Mouse (Mus musculus) neural tube, embryonic 11.5 days (tissue): ENCODE results near the gene Rfpl4. TPM values are rescaled to one million over a fixed set of nuclear protein-coding genes. Genes with fewer than 3 reads are reported as not detected.

Source experiments
- ATAC-seq: fragments of 200-750 bp; cut with Nextera tagmentation; 2 replicates; pipeline ENCODE4 v1.8.0; 2017; ENCODE audit warnings: moderate number of reproducible peaks, mild to moderate bottlenecking, moderate TSS enrichment, moderate library complexity; ENCODE audit not compliant: insufficient read depth, low FRiP score, low TSS enrichment
- DNase-seq: peaks from one replicate; pipeline ENCODE4 v3.0.0-alpha.2; 2015; ENCODE audit warnings: low spot score
- H3K27ac ChIP-seq: fragments of 300-500 bp; sonication (generic); 2 replicates; pipeline ENCODE4 v1.5.1; 2014; ENCODE audit warnings: low read depth, mild to moderate bottlenecking, low read length
- H3K27me3 ChIP-seq: fragments of 300-500 bp; sonication (generic); 2 replicates; pipeline ENCODE4 v1.6.1; 2014; ENCODE audit warnings: mild to moderate bottlenecking, low read length, mixed read lengths; ENCODE audit not compliant: control insufficient read depth, insufficient read depth
- H3K36me3 ChIP-seq: fragments of 300-500 bp; sonication (generic); 2 replicates; pipeline ENCODE4 v1.6.1; 2014; ENCODE audit warnings: mild to moderate bottlenecking, low read length, moderate library complexity, mixed read lengths; ENCODE audit not compliant: control insufficient read depth, insufficient read depth
- H3K4me1 ChIP-seq: fragments of 300-500 bp; sonication (generic); 2 replicates; pipeline ENCODE4 v1.6.1; 2014; ENCODE audit warnings: low read length, mixed read lengths; ENCODE audit not compliant: control insufficient read depth, insufficient read depth
- H3K4me2 ChIP-seq: fragments of 300-500 bp; sonication (generic); 2 replicates; pipeline ENCODE4 v1.6.1; 2014; ENCODE audit warnings: low read depth, mild to moderate bottlenecking, moderate library complexity
- H3K4me3 ChIP-seq: fragments of 300-500 bp; sonication (generic); 2 replicates; pipeline ENCODE4 v1.5.1; 2014; ENCODE audit warnings: low read depth, low read length
- H3K9ac ChIP-seq: fragments of 300-500 bp; sonication (generic); 2 replicates; pipeline ENCODE4 v1.6.1; 2014; ENCODE audit warnings: mild to moderate bottlenecking, low read length
- H3K9me3 ChIP-seq: fragments of 300-500 bp; sonication (generic); 2 replicates; pipeline ENCODE4 v1.6.1; 2016; ENCODE audit warnings: low read length; ENCODE audit not compliant: control insufficient read depth
- WGBS: fragments of 180-500 bp; shearing (Covaris S2); extraction: QIAGEN DNeasy Blood & Tissue Kit; methylation state at CpG from one replicate; pipeline ENCODE4 v1.1.7; 2014; 5-methylcytosine and 5-hydroxymethylcytosine counted together
- polyA plus RNA-seq: library from polyadenylated mRNA; unstranded; fragments of >200 nt; fragmentation: Nextera tagmentation; extraction: Ambion mirVana; gene quantifications from 2 replicates; pipeline ENCODE4 v1.2.1, GENCODE M21; 2014

Rfpl4 gene
- polyA plus RNA-seq, 1 experiment from 2014 or later: not detected

DNA sequence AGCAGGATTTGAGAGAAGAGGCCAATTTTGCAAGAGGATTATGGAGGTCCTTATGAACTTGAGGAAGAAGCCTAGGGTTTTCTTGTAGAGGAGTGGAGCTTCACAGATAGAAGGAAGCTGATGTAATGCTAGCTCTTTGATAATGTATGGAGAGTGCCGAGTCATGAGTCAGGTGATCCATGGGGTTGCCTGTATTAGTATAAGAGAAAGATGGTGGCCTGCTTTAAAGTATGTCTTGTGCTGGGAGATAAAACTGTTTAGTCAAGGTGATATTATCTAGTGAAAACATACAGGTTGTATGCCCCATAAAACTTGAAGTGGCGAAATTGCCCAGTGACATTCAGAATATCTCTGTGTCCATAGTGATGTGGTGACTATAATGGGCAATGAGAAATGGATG is 39.8 kb downstream of the Rfpl4 start:
- no peaks in the 10 kb centered on the region for H3K27me3 ChIP-seq
- peaks cover 24% of the 10 kb centered on the region for H3K36me3 ChIP-seq
- no peaks in the 10 kb centered on the region for H3K9me3 ChIP-seq
- H3K9ac ChIP-seq: no peak overlapping the region
- H3K4me1 ChIP-seq: peaks cover 12% of the 10 kb centered on the region; the same call in 1 of the 2 replicates
- H3K4me3 ChIP-seq: no peak overlapping the region
- ATAC-seq (no peak), DNase-seq (no peak)
- H3K4me2 ChIP-seq: no peak overlapping the region
- WGBS: 86% methylated on average over 2 of the region's 2 CpGs
- H3K27ac ChIP-seq: no peak overlapping the region

DNA sequence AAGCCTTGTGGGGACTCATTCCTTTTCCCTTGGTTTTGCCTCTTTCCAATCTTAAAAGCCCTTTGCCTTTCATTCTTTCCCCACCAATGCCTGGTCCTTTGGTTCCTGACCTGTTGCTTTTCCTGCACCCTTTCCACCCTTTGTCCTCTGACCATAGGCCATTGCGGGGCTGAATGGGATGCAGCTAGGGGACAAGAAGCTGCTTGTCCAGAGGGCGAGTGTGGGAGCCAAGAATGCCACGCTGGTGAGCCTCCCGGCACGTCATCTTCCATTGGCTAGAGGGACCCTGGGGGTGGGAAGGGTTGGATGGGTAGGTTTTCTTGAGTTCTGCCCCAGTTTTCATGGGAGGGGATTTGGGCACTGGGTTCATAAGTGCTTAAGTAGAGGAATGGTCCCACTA is 41.8 kb downstream of the Rfpl4 start:
- DNase-seq (no peak), ATAC-seq (no peak)
- H3K9ac ChIP-seq: no peak overlapping the region
- H3K9me3 ChIP-seq: no peaks in the 10 kb centered on the region
- no peak overlapping the region for H3K27ac ChIP-seq
- H3K27me3 ChIP-seq: no peaks in the 10 kb centered on the region
- WGBS: 95% methylated on average over 5 of the region's 5 CpGs
- peaks cover 28% of the 10 kb centered on the region for H3K36me3 ChIP-seq
- 0 out of 2 replicates have a peak, but pooled peaks cover 2% of the 10 kb centered on the region for H3K4me1 ChIP-seq
- no peak overlapping the region for H3K4me3 ChIP-seq
- no peak overlapping the region for H3K4me2 ChIP-seq

DNA sequence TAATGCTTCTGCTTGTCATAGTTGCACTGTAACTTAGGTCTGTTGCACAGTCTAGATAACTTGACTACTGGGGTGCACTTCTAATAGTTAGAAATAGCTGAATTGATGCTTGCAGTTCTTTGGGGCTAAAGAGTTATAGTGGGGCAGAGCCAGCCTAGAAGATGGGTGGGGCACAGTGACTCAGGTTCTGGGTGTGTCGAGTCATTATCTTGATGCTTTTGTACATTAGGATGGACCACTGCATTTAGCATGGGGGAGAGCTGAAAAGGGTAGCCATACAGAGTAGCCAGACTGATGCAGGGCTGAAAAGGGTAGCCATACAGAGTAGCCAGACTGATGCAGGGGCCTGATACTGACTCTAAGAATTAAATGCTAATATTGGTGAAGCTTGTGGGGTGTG is 43.2 kb downstream of the Rfpl4 start:
- Histone ChIP-seq H3K27me3 (no peaks in the 10 kb centered on the region), H3K4me1 (no peaks in the 10 kb centered on the region), H3K4me3 (no peak overlapping the region), H3K4me2 (no peak overlapping the region), H3K9me3 (no peaks in the 10 kb centered on the region), H3K9ac (no peak overlapping the region), H3K36me3 (peaks cover 35% of the 10 kb centered on the region), H3K27ac (no peak overlapping the region)
- ATAC-seq (no peak), DNase-seq (no peak)
- 88% methylated on average over 1 of the region's 1 CpGs for WGBS

DNA sequence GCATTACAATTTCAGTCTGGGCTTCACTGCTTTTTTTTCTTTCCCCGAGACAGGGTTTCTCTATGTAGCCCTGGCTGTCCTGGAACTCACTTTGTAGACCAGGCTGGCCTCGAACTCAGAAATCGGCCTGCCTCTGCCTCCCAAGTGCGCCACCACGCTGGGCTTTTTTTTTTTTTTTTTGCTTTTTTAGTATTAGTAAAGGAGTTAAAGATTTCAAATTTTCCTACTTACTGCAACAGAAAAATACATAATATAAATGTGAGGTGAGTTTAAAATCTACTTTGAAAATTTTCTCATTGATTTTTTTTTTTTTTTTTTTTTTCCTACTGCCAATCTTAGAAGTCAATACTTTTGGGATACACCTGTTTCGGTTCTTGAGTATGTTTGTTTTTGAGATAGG is 51.9 kb downstream of the Rfpl4 start:
- Histone ChIP-seq H3K9ac (no peak overlapping the region), H3K36me3 (peaks cover 11% of the 10 kb centered on the region), H3K4me1 (peaks cover 14% of the 10 kb centered on the region; the same call in 1 of the 2 replicates), H3K27ac (no peak overlapping the region), H3K9me3 (no peaks in the 10 kb centered on the region), H3K27me3 (no peaks in the 10 kb centered on the region), H3K4me2 (no peak overlapping the region), H3K4me3 (no peak overlapping the region)
- no peak for ATAC-seq
- no peak for DNase-seq
- WGBS: 98% methylated on average over 6 of the region's 6 CpGs

DNA sequence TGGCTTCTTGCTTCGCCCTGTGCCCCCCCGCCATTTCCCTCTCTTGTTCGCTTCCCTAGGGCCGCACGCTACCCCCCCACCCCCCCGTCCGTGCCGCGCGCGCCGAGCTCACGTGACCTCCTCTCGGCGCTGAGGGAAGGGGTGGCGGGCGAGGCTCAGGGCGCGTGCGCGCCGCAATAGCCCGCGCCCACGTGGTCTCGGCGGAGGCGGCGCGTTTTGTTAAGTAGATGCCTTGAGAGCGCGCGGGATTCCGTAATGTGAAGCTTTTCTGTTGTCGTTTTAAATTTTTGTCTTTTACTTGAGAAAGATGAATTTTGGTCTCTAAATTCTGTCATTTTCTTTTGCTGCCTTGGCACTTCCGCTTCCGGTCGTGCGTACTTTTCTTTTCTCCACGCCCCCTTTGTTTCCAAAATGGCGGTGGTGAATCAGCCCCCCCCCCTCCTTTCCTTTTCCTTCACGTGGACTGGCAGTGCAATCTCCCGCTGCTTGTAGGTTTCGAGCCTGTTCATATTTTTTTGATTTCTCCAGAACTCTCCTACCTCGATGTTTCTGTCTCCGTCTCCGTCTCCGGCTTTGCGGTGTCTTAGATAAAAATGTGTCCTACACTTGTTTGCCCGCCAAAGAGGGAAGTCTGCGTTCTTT is 54.3 kb downstream of the Rfpl4 start:
- H3K27me3 ChIP-seq: peaks cover 6% of the 10 kb centered on the region
- peaks cover 14% of the 10 kb centered on the region; the same call in 1 of the 2 replicates for H3K4me1 ChIP-seq
- peak overlapping the region; percentile 95 for H3K27ac ChIP-seq
- WGBS: under 1% methylated on average over 49 of the region's 51 CpGs
- H3K9me3 ChIP-seq: no peaks in the 10 kb centered on the region
- ATAC-seq (peak; percentile 54), DNase-seq (peak; percentile 85)
- H3K36me3 ChIP-seq: no peaks in the 10 kb centered on the region; the same call in 1 of the 2 replicates
- peak overlapping the region; percentile 89 for H3K4me2 ChIP-seq
- H3K4me3 ChIP-seq: peak overlapping the region; percentile 70
- peak overlapping the region; percentile 79 for H3K9ac ChIP-seq

DNA sequence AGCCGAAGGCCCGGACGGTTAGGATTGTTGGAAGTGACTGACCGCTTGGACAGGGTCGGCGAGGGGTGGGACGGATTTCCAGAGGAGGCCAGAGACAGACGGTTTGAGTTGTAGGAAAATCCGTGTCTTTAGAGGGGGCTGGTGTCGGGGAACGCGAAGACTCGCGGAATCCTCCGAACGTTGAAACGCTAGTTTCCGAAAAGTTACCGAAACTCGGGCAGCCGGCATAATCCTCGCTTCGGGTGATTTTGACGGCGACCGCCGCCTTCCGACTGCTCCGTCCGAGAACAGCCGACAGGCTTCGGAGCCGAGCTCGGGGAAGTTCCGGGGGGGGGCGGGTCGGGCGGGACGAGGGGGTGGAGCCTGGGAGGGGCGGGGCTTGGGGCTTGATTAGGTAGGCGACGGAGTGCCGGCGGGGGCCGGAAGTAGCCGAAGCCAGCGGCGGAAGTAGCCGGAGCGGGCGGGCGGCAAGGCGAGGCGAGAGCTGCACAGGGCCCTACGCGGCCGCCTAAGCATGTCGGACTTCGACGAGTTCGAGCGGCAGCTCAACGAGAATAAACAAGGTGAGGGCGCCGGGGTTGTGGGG is 54.9 kb downstream of the Rfpl4 start, which contains the start of gene U2af2:
Gene U2af2 (plus strand): TSS at position 370 of the 586 bp plus-strand sequence.
- DNase-seq: peak; percentile 94
- peak within 1 kb of the TSS; percentile 79 for H3K9ac ChIP-seq
- peaks cover 16% of the 10 kb centered on the region; the same call in 1 of the 2 replicates for H3K4me1 ChIP-seq
- peaks cover 12% of the 10 kb centered on the region for H3K27me3 ChIP-seq
- H3K27ac ChIP-seq: peak within 1 kb of the TSS; percentile 95
- no peaks in the 10 kb centered on the region; the same call in 1 of the 2 replicates for H3K36me3 ChIP-seq
- H3K4me2 ChIP-seq: peak within 1 kb of the TSS; percentile 89
- 0% methylated on average over 52 of the region's 65 CpGs for WGBS
- H3K9me3 ChIP-seq: no peaks in the 10 kb centered on the region
- ATAC-seq: peak; percentile 86
- H3K4me3 ChIP-seq: peak within 1 kb of the TSS; percentile 70

DNA sequence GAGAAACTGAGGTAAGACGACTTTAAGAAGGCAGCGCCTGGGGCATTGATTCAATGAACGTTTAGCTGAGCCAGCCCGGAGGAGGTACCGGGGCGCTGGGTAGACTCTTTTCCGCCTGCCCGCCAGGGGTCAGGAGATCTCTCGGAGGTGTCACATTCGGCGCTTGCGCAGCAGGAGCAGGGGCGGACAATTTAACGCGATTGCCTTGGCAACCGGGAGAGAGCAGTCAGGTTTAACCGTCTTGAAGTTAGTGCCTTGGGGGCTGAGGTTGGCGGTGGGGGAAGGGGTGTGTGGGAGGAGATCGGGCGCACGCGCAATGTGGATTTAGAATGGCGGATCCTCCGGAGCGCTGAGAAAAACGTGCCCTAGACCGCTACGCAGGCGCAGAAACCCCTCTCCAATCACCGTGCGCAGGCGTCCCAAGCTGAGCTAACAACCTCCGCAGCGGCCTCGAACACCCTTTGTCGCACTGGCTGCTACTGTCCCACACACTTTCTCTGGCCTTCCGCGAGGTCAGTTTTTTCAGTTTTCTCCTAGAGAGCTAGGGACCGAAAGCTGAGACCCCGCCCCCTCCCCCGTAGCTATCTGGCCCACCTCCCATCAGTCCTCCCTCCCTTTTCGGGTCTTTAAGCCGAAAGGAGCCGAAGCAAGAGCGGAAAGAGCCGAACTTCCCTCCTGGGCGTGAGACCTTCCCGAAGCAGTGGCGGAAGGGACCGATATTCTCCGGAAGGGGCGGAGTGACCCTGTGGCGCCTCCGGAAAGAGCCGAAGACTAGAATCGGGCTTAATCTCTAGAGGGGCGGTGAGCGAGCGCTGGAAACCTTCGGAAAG is 55.6 kb downstream of the Rfpl4 start:
- Histone ChIP-seq H3K9ac (peak overlapping the region; percentile 79), H3K9me3 (no peaks in the 10 kb centered on the region), H3K27me3 (peaks cover 19% of the 10 kb centered on the region), H3K27ac (peak overlapping the region; percentile 95), H3K4me2 (peak overlapping the region; percentile 89), H3K4me3 (peak overlapping the region; percentile 70), H3K36me3 (no peaks in the 10 kb centered on the region), H3K4me1 (peaks cover 19% of the 10 kb centered on the region; the same call in 1 of the 2 replicates)
- ATAC-seq (peak; percentile 84), DNase-seq (peak; percentile 99)
- under 1% methylated on average over 60 of the region's 60 CpGs for WGBS

DNA sequence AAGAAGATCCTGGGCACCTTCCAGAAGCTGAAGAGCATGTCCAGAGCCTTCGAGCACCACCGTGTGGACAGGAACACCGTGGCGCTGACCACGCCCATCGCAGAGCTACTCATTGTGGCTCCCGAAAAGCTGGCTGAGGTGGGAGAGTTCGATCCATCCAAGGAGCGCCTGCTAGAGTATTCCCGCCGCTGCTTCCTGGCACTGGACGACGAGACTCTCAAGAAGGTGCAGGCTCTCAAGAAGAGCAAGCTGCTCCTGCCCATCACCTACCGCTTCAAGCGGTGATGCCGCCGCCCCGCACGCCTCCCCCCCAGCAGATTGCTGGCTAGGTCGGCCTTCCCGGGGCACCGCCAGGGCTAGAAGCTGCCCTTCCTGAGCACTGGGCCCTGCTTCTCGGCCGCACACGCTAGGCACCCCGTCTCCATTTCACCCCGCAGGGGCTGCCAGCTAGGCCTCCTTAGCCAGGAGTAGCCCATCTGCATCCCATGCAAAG is 56.5 kb downstream of the Rfpl4 start:
- peak; percentile 84 for DNase-seq
- ATAC-seq: peak; percentile 5; the same call in 1 of the 2 replicates
- H3K9ac ChIP-seq: peak overlapping the region; percentile 79
- H3K4me2 ChIP-seq: peak overlapping the region; percentile 89
- H3K4me1 ChIP-seq: peaks cover 19% of the 10 kb centered on the region; the same call in 1 of the 2 replicates
- H3K27me3 ChIP-seq: peaks cover 27% of the 10 kb centered on the region
- H3K27ac ChIP-seq: peak overlapping the region; percentile 95
- H3K36me3 ChIP-seq: no peaks in the 10 kb centered on the region
- 5% methylated on average over 25 of the region's 27 CpGs for WGBS
- no peaks in the 10 kb centered on the region for H3K9me3 ChIP-seq
- H3K4me3 ChIP-seq: peak overlapping the region; percentile 70
